Mouse (Mus musculus) liver, adult 2 months (tissue): ENCODE measurements around the gene Ets2.

Experiments used
- CTCF ChIP-seq: fragments of 200-500 bp; IDR thresholded peaks from 2 replicates; pipeline ENCODE4 v1.5.1; 2011; ENCODE audit warnings: low read depth, low read length, control low read depth
- POLR2A ChIP-seq: fragments of 200-500 bp; IDR thresholded peaks from 2 replicates; pipeline ENCODE4 v1.6.1; 2011; ENCODE audit warnings: low read length, control low read depth; ENCODE audit not compliant: insufficient read depth; ENCODE audit errors: extremely low read depth

DNA sequence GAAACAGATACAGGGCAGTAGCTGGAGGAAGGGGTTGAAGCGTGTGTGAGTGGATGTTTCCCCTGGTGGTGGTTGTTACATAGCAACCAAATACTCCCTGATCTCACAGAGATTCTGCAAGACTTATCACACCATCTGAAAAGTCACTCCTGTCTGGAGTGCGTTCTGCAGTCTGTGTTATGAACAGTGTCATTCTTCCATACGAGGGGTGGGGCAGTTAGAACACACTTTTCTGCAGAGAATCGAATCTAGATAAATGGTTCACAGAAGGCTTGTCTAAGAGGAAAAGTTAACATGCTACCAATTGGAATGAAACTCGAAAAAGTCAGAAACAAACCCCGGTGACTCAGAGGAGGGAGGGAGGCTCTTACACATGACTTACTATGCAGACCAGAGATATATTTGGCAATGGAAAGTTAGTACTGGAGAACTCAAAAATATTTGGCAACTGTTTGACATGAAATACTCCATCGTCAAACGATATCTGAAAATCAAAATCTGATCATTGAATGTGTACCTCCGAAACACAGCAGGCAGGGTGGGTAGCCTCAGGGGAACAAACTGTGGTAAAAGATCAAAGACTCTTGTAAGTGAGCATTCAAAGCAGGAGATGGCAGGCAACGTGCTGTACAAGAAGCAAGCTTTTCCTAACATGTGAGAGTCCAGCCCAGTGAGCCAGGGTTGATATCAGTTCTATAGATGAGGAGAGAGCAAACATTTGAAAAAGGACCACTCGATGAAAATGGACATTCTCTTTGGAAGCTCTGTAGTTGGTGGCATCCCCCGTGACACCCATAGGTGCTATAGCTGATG, 47.6 kb downstream of the Ets2 start:
- TF ChIP-seq POLR2A (no peak), CTCF (no peak)
